Mouse (Mus musculus) skeletal muscle tissue, adult 2 months (tissue): ENCODE data around the gene Cbfa2t3.

ENCODE experiments used
- DNase-seq: peaks from one replicate; pipeline ENCODE4 v3.0.0-alpha.2; 2012; ENCODE audit warnings: low read depth, low spot score

Cbfa2t3 gene

GRCm38 (mm10) chr8:122692152-122692551, 6.8 kb downstream of the Cbfa2t3 start:
- no peak for DNase-seq

GRCm38 (mm10) chr8:122691018-122691417, 7.9 kb downstream of the Cbfa2t3 start:
- DNase-seq, result no peak

DNA sequence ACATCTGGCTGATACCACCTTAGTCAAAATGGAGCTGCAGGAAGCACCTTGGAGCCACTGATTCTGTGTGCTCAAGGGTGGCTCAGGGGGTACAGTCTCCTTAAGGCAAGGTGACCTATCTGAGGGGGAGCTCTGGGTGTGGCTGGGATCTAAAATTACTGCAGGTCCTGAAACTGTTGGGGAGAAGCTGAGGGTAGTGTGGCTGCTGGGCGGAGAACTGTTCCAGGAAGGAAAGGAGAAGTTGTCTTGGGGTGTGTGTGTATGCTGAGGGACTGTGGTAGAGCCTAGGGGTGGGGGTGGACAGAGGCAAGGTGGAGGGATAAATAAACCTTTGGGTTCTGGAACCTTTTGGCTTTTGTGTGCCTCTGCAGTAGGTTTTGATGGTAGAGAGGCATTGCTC, 9.6 kb downstream of the Cbfa2t3 start:
- DNase-seq, result no peak

DNA sequence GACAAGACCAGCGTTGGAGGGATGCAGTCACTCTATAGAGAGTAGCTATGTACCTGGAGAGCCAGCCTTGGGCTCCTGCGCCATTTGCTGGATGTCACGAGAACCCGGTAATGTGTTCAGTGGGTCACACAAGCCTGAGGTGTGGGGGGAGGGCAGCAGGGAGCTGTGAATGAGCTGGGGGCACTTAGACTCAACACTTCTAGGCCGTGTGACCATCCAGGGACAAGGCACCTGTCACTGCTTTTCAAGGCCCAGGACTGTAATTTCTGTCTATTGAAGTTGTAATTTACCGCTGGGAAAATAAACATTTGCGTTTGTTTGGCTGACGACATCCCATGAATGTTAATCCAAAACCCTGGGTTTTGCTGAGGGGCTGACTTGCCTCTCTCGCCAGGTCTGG, 12.0 kb downstream of the Cbfa2t3 start:
- DNase-seq, result no peak

DNA sequence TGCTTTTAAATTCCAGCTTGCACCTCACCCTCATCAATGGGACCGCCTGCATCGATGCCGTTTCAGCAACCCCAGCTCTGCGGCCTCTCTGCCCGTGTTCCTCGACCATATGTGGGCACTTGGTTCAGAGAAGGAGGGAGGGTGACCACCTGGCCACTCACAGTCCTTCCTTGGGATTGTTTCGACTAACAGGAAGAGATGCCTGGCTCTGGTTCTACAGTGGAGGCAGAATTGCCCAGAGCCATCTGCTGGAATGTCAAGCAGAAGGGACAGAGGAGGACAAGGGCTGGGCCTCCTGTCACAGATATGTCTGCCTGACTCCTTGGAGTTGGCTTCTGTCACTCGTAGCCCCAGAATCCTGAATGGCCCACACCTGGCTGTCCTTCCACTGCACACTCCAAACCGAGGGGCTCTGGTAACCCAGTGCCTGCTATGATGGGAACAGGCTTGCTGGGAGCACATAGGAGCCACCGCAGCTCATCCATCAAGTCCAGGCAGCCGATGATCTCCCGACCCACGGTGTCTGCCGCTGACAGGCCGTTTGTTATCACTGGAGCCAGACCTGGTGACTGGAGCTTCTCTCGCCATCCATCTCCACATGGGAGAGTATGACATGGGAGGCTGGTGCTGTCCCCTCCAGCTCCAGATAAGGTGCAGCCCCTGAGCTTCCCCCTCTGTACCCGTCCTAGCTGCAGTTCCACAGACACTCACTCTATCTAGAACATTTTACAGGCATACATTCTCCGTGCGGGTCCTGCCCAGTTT, 13.6 kb downstream of the Cbfa2t3 start:
- DNase-seq, result no peak

- DNase-seq, result no peak
Observed at GRCm38 (mm10) chr8:122682820-122683219, 16.1 kb downstream of the Cbfa2t3 start.

GRCm38 (mm10) chr8:122680171-122680570, 18.7 kb downstream of the Cbfa2t3 start:
- DNase-seq, result no peak

- DNase-seq, result no peak
Observed at GRCm38 (mm10) chr8:122679325-122679920, 19.5 kb downstream of the Cbfa2t3 start.

- DNase-seq, result no peak
Observed at GRCm38 (mm10) chr8:122678896-122679210, 20.1 kb downstream of the Cbfa2t3 start.

DNA sequence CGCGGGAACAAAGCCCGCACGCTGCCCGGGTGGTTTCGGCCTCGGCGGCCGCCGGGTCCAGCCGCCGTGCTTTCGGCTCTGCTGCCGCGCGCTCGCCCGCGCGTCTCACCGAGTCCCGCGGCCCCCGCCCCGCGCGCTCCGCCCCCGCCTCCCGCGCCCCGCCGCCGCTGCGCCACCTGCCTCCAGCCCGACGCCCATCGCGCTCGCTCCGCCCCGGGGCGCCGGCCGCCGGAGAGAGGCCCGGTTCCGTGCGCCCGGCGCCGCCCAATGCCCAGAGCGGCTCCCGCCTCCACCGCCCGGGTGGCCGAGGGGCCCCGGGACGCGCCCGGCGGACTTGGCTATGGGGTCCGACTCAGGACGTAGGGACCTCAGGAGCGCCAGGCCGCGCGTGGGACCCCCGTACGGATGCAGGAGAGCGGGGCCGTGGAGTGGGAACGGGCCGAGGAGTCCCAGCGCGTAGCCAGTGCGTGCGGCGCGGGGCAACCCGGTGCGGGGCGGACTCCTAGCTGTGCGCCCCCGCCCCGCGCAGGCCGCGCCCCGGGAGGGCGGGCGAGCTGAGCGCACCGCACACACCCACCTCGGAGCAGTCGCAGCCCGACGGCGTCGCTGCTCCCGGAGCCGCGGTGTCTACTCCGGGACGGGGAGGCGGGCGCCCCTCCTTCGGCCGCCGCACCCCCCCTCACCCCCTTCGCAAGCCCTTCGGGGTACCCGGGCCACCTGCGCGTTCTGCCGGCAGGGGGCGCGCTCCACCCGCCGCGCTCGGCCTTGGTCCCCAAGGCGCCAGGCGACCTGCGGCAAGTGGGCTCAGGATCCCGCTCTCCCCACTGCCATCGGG, 20.6 kb downstream of the Cbfa2t3 start:
- no peak for DNase-seq

DNA sequence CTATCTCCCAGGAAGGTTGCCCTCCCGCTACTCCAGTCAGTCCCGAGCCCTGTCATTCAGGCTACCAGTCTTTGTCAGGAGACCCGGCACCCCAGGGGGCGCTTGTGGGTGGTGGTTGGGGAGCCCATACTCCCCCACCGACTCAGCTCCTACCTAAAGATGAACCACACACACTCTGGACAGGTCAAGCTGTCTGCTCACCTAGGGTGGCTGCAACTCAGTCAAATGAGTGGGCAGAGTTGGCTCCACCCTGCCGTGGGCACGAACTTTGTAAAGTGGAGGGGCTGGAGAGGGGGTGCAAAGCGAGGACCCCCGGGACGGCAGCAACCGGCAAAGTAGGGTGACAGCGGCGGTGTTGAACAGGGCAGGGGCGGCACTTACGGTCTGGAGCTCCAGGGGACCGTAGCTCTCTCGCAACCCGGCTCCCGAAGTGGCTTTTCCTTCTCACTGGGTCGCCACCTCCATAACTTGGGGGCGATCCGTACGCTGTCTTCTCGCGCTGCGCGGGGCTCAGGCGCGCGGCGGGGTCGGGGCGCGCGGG, 21.4 kb downstream of the Cbfa2t3 start:
- DNase-seq, result no peak

- no peak for DNase-seq
Observed at GRCm38 (mm10) chr8:122676621-122677480, 22.1 kb downstream of the Cbfa2t3 start.

DNA sequence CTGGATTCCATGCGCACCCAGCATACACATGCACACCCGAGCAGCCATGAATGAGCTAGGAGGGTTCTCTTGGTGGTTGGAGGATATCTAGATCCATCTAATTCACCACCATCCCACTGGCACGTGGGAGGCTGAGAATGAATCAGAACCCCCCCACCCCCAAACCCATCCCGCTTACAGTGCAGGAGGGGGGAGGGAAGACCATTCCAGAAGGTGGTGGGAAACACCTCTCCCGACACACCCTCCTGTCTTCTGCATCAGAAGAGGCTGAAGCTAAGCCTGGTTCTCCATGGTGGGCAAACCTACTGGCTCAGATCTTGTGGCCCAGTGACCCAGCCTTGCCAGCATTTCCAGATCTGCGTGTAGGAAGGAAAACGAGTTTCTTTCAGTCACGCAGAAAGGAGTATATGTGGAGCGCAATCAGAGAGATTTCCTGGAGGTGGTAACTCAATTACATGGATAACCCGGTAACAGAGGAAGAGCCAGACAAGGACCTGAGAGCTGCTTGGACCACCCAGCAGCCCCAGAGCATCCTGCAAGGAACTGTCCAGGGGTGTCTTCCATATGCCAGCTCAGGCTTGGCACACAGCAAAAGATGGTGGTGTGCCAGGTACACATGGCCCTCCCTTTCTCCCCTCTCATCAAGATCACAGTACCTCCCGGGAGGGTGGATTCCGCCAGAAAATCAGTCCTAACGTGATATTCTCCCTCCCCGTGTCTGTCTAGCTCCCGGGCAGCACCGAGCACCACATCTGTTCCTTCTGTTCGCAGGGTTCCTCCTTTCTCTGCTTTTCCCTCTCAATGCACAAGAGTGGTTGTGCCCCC, 23.1 kb downstream of the Cbfa2t3 start:
- no peak for DNase-seq

- no peak for DNase-seq
Observed at GRCm38 (mm10) chr8:122674999-122675398, 23.9 kb downstream of the Cbfa2t3 start.

- DNase-seq, result no peak
Observed at GRCm38 (mm10) chr8:122673989-122674388, 24.9 kb downstream of the Cbfa2t3 start.

GRCm38 (mm10) chr8:122671894-122672293, 27.0 kb downstream of the Cbfa2t3 start:
- no peak for DNase-seq

DNA sequence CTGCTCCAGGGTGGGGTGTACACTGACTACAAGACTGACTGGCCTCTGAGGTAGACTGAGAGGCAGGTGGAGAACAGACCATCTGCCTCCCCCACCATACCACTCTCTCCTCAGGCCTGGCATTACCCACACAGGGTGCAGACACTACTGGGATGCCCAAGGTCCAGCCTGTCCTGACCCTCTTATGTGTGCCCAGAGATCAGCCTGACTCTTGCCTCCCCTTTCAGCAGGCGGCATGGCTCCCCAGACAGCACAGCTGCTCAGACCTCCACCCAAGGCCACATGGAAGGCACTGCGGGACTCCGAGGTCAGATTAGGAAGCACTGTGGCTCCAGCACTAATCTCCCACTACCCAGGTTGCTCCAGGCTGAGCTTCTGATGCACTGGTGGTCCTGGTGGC, 28.2 kb downstream of the Cbfa2t3 start:
- DNase-seq, result no peak

DNA sequence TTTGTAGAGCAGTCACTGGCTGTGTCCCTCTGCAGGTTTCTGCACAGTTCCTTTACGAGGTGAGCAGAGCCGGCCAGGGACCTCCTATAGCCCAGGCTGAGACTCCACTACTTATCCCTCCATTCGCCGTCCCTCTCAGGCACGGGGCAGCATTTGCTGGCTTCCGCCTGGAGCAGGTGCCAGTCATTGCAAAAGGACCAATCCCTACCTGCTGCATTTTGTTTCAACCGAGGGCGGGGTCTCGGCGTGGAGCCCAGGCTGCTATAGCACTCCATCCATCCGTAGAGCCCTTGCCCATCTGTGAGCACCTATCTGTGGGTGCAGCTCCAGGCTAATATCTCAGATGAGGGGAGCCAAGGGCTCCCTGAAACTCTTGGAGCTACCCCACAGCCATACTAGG, 28.9 kb downstream of the Cbfa2t3 start:
- no peak for DNase-seq

DNA sequence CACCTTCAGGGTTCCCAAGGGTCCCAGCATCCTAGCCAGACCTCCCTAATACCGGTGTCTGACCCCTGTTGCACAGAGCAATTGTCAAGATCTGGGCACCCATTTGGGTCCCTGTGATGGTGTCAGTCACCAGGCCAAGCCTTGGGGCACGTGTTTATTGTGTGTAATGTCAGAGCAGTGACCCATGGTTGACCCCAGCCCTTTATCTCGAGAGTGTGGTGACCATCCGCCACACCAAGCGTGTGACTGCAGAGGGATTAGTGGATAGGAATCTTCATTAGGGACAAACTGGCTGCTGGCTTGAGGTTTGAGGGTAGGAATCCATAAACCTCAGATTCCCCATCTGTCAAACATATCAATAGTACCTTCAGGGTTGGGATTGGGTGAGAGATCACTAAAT, 29.5 kb downstream of the Cbfa2t3 start:
- no peak for DNase-seq

DNA sequence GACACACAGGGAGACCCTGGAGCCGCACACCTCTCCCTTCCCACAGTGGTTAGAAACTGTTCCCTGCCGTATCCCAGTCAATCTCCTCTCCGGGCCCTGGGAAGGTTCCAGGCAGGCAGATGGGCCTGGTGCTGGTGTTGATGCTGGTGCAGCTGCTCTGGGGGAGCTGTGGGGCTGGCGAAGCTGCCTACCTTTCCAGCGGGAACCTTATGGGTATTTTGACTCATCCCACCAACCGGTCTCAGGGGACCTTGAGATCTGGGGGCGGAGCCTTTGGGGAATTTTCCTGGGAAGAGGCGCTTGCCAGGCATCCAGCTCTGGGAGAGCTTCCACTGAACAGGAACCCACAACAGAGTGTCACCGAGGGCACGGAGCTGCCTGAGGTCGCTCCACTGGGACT, 31.1 kb downstream of the Cbfa2t3 start:
- no peak for DNase-seq

DNA sequence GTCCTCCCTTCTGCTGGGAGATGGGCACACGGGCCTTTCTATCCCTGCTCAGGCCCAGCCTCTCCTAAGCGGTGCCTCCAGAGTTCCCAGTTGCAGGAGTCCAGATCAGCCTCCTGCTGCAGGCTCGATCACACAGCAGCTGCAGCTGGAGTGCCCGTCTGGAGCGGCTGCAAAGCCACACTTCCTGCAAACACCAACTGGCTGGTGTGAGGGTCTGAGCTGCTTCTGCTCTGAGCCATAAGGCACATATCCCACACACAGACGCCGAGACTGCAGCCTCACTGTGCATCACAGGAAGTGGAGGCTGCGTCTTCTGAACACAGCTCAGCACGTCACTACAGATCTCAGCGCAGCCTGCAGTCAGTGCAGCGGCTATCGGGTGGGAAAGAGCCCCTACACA, 32.1 kb downstream of the Cbfa2t3 start:
- DNase-seq, result no peak
